Mouse (Mus musculus): ENCODE measurements around the gene Rab5if.

- TF ChIP-seq CTCF (IDR thresholded peaks at IDR 0.05; ENCODE audit: borderline replicate concordance, control insufficient read depth, extremely low read depth, insufficient read depth, low read length, poor library complexity) (no peak), POLR2A (IDR thresholded peaks at IDR 0.05; ENCODE audit: control insufficient read depth, extremely low read depth, insufficient read depth, low read length, poor library complexity) (no peak)
Observed at GRCm38 (mm10) chr2:156834336-156834735, 28.6 kb upstream of the Rab5if start.
